Mouse (Mus musculus) embryonic facial prominence, embryonic 11.5 days (tissue): ENCODE data around the gene Zfp445. TPM values are rescaled to one million over a fixed set of nuclear protein-coding genes. Genes with fewer than 3 reads are reported as not detected.
A peak's percentile ranks its signal among the peaks of the same experiment; 100 is the strongest.

Source experiments
- ATAC-seq: fragments of 200-750 bp; cut with Nextera tagmentation; replicated peaks from 2 replicates; pipeline ENCODE4 v1.8.0; 2017; ENCODE audit warnings: low read depth; ENCODE audit not compliant: insufficient number of reproducible peaks, low FRiP score, low TSS enrichment
- DNase-seq: peaks from one replicate; pipeline ENCODE4 v3.0.0-alpha.2; 2015; ENCODE audit warnings: low spot score
- H3K27ac ChIP-seq: fragments of 300-500 bp; sonication (generic); replicated peaks from 2 replicates; pipeline ENCODE4 v1.5.1; 2014; ENCODE audit warnings: mild to moderate bottlenecking, low read depth, low read length, control low read depth
- H3K27me3 ChIP-seq: fragments of 300-500 bp; sonication (generic); 2 replicates; pipeline ENCODE4 v1.6.1; 2014; ENCODE audit warnings: mild to moderate bottlenecking, low read length, moderate library complexity, mixed read lengths; ENCODE audit not compliant: control insufficient read depth, insufficient read depth
- H3K36me3 ChIP-seq: fragments of 300-500 bp; sonication (generic); replicated peaks from 2 replicates; pipeline ENCODE4 v1.6.1; 2014; ENCODE audit warnings: low read depth, mild to moderate bottlenecking, low read length, moderate library complexity, mixed read lengths; ENCODE audit not compliant: control insufficient read depth, insufficient read depth
- H3K4me1 ChIP-seq: fragments of 300-500 bp; sonication (generic); 2 replicates; pipeline ENCODE4 v1.6.1; 2014; ENCODE audit warnings: low read length, mixed read lengths; ENCODE audit not compliant: control insufficient read depth, insufficient read depth
- H3K4me2 ChIP-seq: fragments of 300-500 bp; sonication (generic); 2 replicates; pipeline ENCODE4 v1.6.1; 2014; ENCODE audit warnings: low read depth, mild to moderate bottlenecking, control low read depth, low read length, moderate library complexity
- H3K4me3 ChIP-seq: fragments of 300-500 bp; sonication (generic); 2 replicates; pipeline ENCODE4 v1.5.1; 2014; ENCODE audit warnings: low read depth, low read length, control low read depth
- H3K9ac ChIP-seq: fragments of 300-500 bp; sonication (generic); replicated peaks from 2 replicates; pipeline ENCODE4 v1.6.1; 2014; ENCODE audit warnings: mild to moderate bottlenecking, control low read depth, low read length
- H3K9me3 ChIP-seq: fragments of 300-500 bp; sonication (generic); replicated peaks from 2 replicates; pipeline ENCODE4 v1.6.1; 2016; ENCODE audit warnings: mild to moderate bottlenecking, low read length, inconsistent platforms, mixed read lengths; ENCODE audit not compliant: control insufficient read depth
- WGBS: fragments of 180-500 bp; shearing (Covaris S2); extraction: QIAGEN DNeasy Blood & Tissue Kit; methylation state at CpG from one replicate; pipeline ENCODE4 v1.1.7; 2014; 5-methylcytosine and 5-hydroxymethylcytosine counted together
- polyA plus RNA-seq: library from polyadenylated mRNA; unstranded; fragments of >200 nt; fragmentation: Nextera tagmentation; extraction: Ambion mirVana; gene quantifications from 2 replicates; pipeline ENCODE4 v1.2.1, GENCODE M21; 2014

Zfp445 gene
- 67.3 and 70.2 TPM in 2 replicates for polyA plus RNA-seq

GRCm38 (mm10) chr9:122865697-122866166, at the start of gene Zfp445:
Gene Zfp445 (minus strand): TSS chr9:122866006.
- Histone ChIP-seq H3K4me1 (no peaks in the 10 kb centered on the region), H3K4me2 (peak within 1 kb of the TSS; percentile 67), H3K36me3 (peaks cover 13% of the 10 kb centered on the region), H3K27me3 (no peaks in the 10 kb centered on the region), H3K9ac (peak within 1 kb of the TSS; percentile 89), H3K9me3 (no peaks in the 10 kb centered on the region), H3K4me3 (peak within 1 kb of the TSS; percentile 70), H3K27ac (no peak within 1 kb of the TSS; the same call in 1 of the 2 replicates)
- WGBS: under 1% methylated on average over 33 of the region's 34 CpGs
- peak; percentile 94 for DNase-seq
- peak; percentile 94 for ATAC-seq

- peak overlapping the region; percentile 57 for H3K4me3 ChIP-seq
- H3K4me2 ChIP-seq: peak overlapping the region; percentile 78
- no peaks in the 10 kb centered on the region for H3K27me3 ChIP-seq
- H3K4me1 ChIP-seq: no peaks in the 10 kb centered on the region
- no peaks in the 10 kb centered on the region; the same call in 1 of the 2 replicates for H3K9me3 ChIP-seq
- 13% methylated on average over 32 of the region's 32 CpGs for WGBS
- DNase-seq (peak; percentile 87), ATAC-seq (peak; percentile 98)
- H3K27ac ChIP-seq: no peak overlapping the region
- no peaks in the 10 kb centered on the region for H3K36me3 ChIP-seq
- H3K9ac ChIP-seq: peak overlapping the region; percentile 84
Observed at GRCm38 (mm10) chr9:122902717-122903535, 37.1 kb upstream of the Zfp445 start.

GRCm38 (mm10) chr9:122901047-122901446, 35.2 kb upstream of the Zfp445 start:
- no peaks in the 10 kb centered on the region for H3K27me3 ChIP-seq
- H3K4me3 ChIP-seq: no peak overlapping the region
- no peaks in the 10 kb centered on the region for H3K4me1 ChIP-seq
- H3K9me3 ChIP-seq: no peaks in the 10 kb centered on the region
- H3K36me3 ChIP-seq: no peaks in the 10 kb centered on the region
- H3K4me2 ChIP-seq: no peak overlapping the region
- 85% methylated on average over 2 of the region's 2 CpGs for WGBS
- H3K9ac ChIP-seq: no peak overlapping the region
- H3K27ac ChIP-seq: no peak overlapping the region
- DNase-seq (no peak), ATAC-seq (no peak)

GRCm38 (mm10) chr9:122886372-122887179, 20.8 kb upstream of the Zfp445 start:
- Histone ChIP-seq H3K9ac (peak overlapping the region; percentile 71), H3K27ac (no peak overlapping the region), H3K36me3 (no peaks in the 10 kb centered on the region), H3K4me1 (no peaks in the 10 kb centered on the region), H3K4me3 (peak overlapping the region; percentile 70), H3K27me3 (no peaks in the 10 kb centered on the region), H3K4me2 (peak overlapping the region; percentile 83), H3K9me3 (no peaks in the 10 kb centered on the region)
- DNase-seq (peak; percentile 85), ATAC-seq (peak; percentile 75)
- 7% methylated on average over 54 of the region's 54 CpGs for WGBS

DNA sequence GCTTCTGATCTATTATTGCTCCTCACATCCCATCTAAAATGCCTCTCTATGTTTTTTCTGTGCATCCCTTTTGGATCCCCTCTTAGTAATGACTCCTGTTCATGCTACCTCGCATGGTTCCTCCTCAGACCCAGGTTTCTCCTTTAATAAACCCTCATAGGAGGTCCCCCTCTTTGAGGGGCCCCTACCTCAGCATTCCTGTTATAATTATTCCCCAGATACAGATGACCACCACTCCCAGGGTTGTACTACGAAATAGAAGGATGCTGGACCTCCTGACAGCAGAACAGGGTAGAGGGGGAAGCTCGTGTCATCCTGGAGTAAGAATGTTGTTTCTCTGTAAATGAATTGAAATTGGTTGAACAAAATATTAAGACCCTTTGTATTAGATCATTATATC, 19.6 kb upstream of the Zfp445 start, which contains the start of gene Zkscan7:
Gene Zkscan7 (plus strand): TSS at position 301 of the 400 bp plus-strand sequence.
- no peaks in the 10 kb centered on the region for H3K36me3 ChIP-seq
- H3K27me3 ChIP-seq: no peaks in the 10 kb centered on the region
- no peak within 1 kb of the TSS for H3K9ac ChIP-seq
- DNase-seq: no peak
- ATAC-seq: no peak
- 84% methylated on average over 3 of the region's 3 CpGs for WGBS
- no peaks in the 10 kb centered on the region for H3K9me3 ChIP-seq
- H3K4me1 ChIP-seq: no peaks in the 10 kb centered on the region
- no peak within 1 kb of the TSS for H3K27ac ChIP-seq
- H3K4me3 ChIP-seq: peak within 1 kb of the TSS; percentile 70; the same call in 1 of the 2 replicates
- no peak within 1 kb of the TSS; the same call in 1 of the 2 replicates for H3K4me2 ChIP-seq

- H3K9me3 ChIP-seq: no peaks in the 10 kb centered on the region
- ATAC-seq: no peak
- no peak overlapping the region for H3K27ac ChIP-seq
- 88% methylated on average over 2 of the region's 2 CpGs for WGBS
- no peak for DNase-seq
- no peak overlapping the region for H3K4me3 ChIP-seq
- no peak overlapping the region for H3K4me2 ChIP-seq
- H3K4me1 ChIP-seq: no peaks in the 10 kb centered on the region
- H3K27me3 ChIP-seq: no peaks in the 10 kb centered on the region
- H3K9ac ChIP-seq: no peak overlapping the region
- no peaks in the 10 kb centered on the region for H3K36me3 ChIP-seq
Observed at GRCm38 (mm10) chr9:122875145-122875544, 9.3 kb upstream of the Zfp445 start.

DNA sequence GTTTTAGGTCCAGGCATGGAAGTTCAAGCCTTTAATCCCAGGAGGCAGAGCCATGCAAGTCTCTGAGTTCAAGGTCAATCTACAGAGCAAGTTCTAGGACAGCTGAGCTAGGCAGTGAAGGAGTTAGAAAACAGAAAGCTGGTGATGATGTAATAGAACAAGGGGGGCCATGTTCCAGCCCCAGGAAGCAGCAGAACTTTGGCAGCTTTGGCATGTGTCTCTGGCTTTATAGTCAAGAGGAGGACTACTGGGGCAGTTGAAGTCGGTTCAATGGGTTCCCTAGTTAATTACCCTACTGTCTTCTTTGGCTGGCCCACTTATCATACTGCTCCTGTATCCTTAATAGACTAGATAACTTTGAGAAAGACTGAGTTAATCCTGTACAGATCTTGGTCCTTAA, 8.8 kb upstream of the Zfp445 start:
- Histone ChIP-seq H3K9me3 (no peaks in the 10 kb centered on the region), H3K27ac (no peak overlapping the region), H3K4me1 (no peaks in the 10 kb centered on the region), H3K27me3 (no peaks in the 10 kb centered on the region), H3K4me3 (no peak overlapping the region), H3K9ac (no peak overlapping the region), H3K4me2 (no peak overlapping the region), H3K36me3 (no peaks in the 10 kb centered on the region)
- no peak for ATAC-seq
- WGBS: 57% methylated on average over 1 of the region's 1 CpGs
- no peak for DNase-seq
